ENCODE assay signal across 39 mouse cellular contexts in genomic region chr3:138366181-138366580, GRCm38 (mm10). TPM values are rescaled to one million over a fixed set of nuclear protein-coding genes. Genes with fewer than 3 reads are reported as not detected.
"Had no signal": no experiment of that assay in that cellular context is flagged by ENCODE, and none has a peak within 500 bp of the region (broad histone marks: within the 10 kb centered on the region; RNA-seq: fewer than 3 reads in every experiment).

No protein-coding gene starts in this region.

- H3K4me2 ChIP-seq: heart, embryonic 12.5 days; hindbrain, embryonic 12.5 days; hindbrain, embryonic 14.5 days; intestine, embryonic 15.5 days; limb, embryonic 12.5 days; liver, embryonic 13.5 days; liver, embryonic 15.5 days had no signal

- ATAC-seq: hindbrain, embryonic 16.5 days; inflammation-experienced regulatory T-cells, adult 6 months; intestine, embryonic 15.5 days; intestine, postnatal 0 days; liver, postnatal 0 days had no signal

- H3K27me3 ChIP-seq: heart, embryonic 12.5 days; hindbrain, embryonic 12.5 days; intestine, embryonic 15.5 days; limb, embryonic 12.5 days; liver, embryonic 13.5 days; liver, embryonic 15.5 days had no signal

- H3K4me3 ChIP-seq: gastrocnemius, adult 2 months; heart, embryonic 10.5 days; heart, embryonic 12.5 days; hindbrain, embryonic 10.5 days; hindbrain, embryonic 12.5 days; intestine, embryonic 15.5 days; layer of hippocampus, adult 2 months; left cerebral cortex, adult 2 months; limb, embryonic 10.5 days; limb, embryonic 12.5 days; liver, embryonic 13.5 days; liver, embryonic 15.5 days had no signal

- H3K4me1 ChIP-seq: hindbrain, embryonic 10.5 days; hindbrain, embryonic 12.5 days; intestine, embryonic 15.5 days; limb, embryonic 10.5 days; limb, embryonic 12.5 days; liver, embryonic 13.5 days; liver, embryonic 15.5 days had no signal

- H3K9ac ChIP-seq: heart, embryonic 12.5 days; hindbrain, embryonic 12.5 days; hindbrain, embryonic 14.5 days; intestine, embryonic 15.5 days; limb, embryonic 12.5 days; liver, embryonic 13.5 days; liver, embryonic 15.5 days; liver, postnatal 0 days had no signal

- DNase-seq: gastrocnemius, adult 2 months; gastrocnemius, postnatal 10 days; gastrocnemius, postnatal 25 days; heart, adult 18-20 months; heart, postnatal 10 days; heart, postnatal 4 days; kidney, adult 18-20 months; kidney, postnatal 4 days; liver; liver, embryonic 13.5 days; liver, postnatal 0 days had no signal

- H3K27ac ChIP-seq: gastrocnemius, adult 2 months; heart, embryonic 10.5 days; hindbrain, embryonic 10.5 days; hindbrain, embryonic 12.5 days; hindbrain, embryonic 14.5 days; intestine, embryonic 15.5 days; layer of hippocampus, adult 2 months; left cerebral cortex, adult 2 months; limb, embryonic 10.5 days; limb, embryonic 12.5 days; liver, embryonic 13.5 days; liver, embryonic 15.5 days had no signal

- H3K9me3 ChIP-seq: heart, embryonic 10.5 days; heart, embryonic 12.5 days; hindbrain, embryonic 10.5 days; hindbrain, embryonic 12.5 days; intestine, embryonic 15.5 days; limb, embryonic 10.5 days; limb, embryonic 12.5 days; liver, embryonic 13.5 days; liver, embryonic 15.5 days had no signal

- H3K36me3 ChIP-seq: heart, embryonic 10.5 days; heart, embryonic 12.5 days; hindbrain, embryonic 10.5 days; hindbrain, embryonic 12.5 days; intestine, embryonic 15.5 days; limb, embryonic 10.5 days; limb, embryonic 12.5 days; liver, embryonic 13.5 days; liver, embryonic 15.5 days had no signal

RNA-seq across cellular contexts. Expression of gene Adh6b, which starts 24.6 kb away (rescaled TPM):
- total RNA-seq: gastrocnemius, adult 2 months; gastrocnemius, postnatal 25 days; granulocyte monocyte progenitor cell, adult 5-6 weeks; layer of hippocampus, adult 2 months; layer of hippocampus, postnatal 25 days; left cerebral cortex, adult 2 months; left cerebral cortex, postnatal 36 days had no signal
- polyA plus RNA-seq: frontal cortex, adult 2 months; hindbrain, embryonic 16.5 days; inflammation-experienced regulatory T-cells, adult 6 months; intestine, postnatal 0 days had no signal

RNA-seq across cellular contexts. Expression of gene Adh4, which starts 49.1 kb away (rescaled TPM):
- total RNA-seq: gastrocnemius, adult 2 months; gastrocnemius, postnatal 10 days; gastrocnemius, postnatal 25 days; gastrocnemius, postnatal 4 days; granulocyte monocyte progenitor cell, adult 5-6 weeks; heart, adult 18-20 months; heart, adult 8-10 months; heart, postnatal 10 days; heart, postnatal 25 days; heart, postnatal 4 days; layer of hippocampus, adult 2 months; layer of hippocampus, postnatal 10 days; layer of hippocampus, postnatal 25 days; left cerebral cortex, adult 2 months; left cerebral cortex, postnatal 14 days; left cerebral cortex, postnatal 36 days had no signal
- polyA plus RNA-seq: frontal cortex, adult 2 months; heart, embryonic 10.5 days; heart, embryonic 12.5 days; heart, embryonic 14.5 days; heart, embryonic 16.5 days; hindbrain, embryonic 10.5 days; hindbrain, embryonic 12.5 days; hindbrain, embryonic 16.5 days; kidney, embryonic 14.5 days; kidney, embryonic 16.5 days; limb, embryonic 10.5 days; limb, embryonic 12.5 days; limb, embryonic 14.5 days; liver, embryonic 13.5 days; liver, embryonic 15.5 days had no signal

RNA-seq across cellular contexts. Expression of gene Adh6a, which starts 53.1 kb away (rescaled TPM):
- total RNA-seq: gastrocnemius, adult 2 months; gastrocnemius, postnatal 10 days; gastrocnemius, postnatal 25 days; gastrocnemius, postnatal 4 days; granulocyte monocyte progenitor cell, adult 5-6 weeks; heart, adult 18-20 months; heart, adult 8-10 months; heart, postnatal 10 days; heart, postnatal 25 days; heart, postnatal 4 days; layer of hippocampus, adult 2 months; layer of hippocampus, postnatal 10 days; layer of hippocampus, postnatal 25 days; left cerebral cortex, adult 2 months; left cerebral cortex, postnatal 14 days; left cerebral cortex, postnatal 36 days had no signal
- polyA plus RNA-seq: frontal cortex, adult 2 months; heart, embryonic 10.5 days; heart, embryonic 12.5 days; heart, embryonic 14.5 days; heart, embryonic 16.5 days; hindbrain, embryonic 10.5 days; hindbrain, embryonic 12.5 days; hindbrain, embryonic 14.5 days; hindbrain, embryonic 16.5 days; inflammation-experienced regulatory T-cells, adult 6 months; kidney, embryonic 14.5 days; kidney, embryonic 16.5 days; limb, embryonic 10.5 days; limb, embryonic 12.5 days; liver, embryonic 13.5 days; liver, embryonic 15.5 days; liver, postnatal 0 days had no signal
